Mouse (Mus musculus): ENCODE data around the gene Usp28. TPM values are rescaled to one million over a fixed set of nuclear protein-coding genes. Genes with fewer than 3 reads are reported as not detected.

The Usp28 gene
- polyA plus RNA-seq (2012; rRNA removed), result 2.9 and 7.7 TPM in 2 replicates

DNA sequence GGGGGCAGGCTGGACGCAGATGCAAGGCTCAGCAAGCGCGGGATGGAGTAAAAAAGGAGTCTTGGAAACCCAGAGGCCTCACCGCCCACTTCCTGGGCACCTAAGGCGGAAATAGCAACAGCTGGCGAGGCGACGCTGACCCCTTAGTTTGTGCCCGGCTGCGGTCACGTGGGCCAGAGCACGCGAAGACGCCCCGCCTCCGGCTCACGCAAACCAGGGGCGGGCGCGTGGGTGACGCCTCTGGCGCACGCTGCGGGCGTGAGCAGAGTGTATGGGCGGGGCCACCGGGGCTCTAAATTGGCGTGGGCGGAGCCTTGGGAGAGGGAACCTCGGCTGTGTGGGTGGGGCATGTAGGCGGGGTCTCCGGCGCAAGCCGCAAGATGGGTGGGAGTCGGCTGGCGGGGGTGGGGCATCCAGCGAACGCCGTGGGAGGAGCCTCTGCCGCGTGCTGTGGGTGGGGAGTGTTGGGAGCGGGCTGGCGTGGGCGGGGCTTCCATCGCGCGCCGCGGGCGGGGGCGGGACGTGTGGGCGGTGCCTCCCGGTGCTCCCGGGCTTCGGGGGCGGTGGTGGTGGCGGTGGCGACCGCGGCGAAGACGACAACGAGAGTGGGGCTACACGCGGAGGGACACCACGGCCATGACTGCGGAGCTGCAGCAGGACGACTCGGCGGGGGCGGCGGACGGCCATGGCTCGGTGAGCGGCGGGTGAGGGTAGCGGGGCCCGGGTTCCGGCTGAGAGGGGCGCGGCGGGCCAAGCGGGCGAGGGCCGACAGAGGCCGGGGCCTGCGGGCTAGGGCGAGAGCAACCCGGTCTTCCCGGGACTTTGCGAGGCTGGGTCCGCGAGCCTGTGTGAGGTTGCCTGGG lies at the start of gene Usp28:
TSS of gene Usp28 (plus strand) at position 531 of the 863 bp plus-strand sequence.
- Histone ChIP-seq H3K36me3 (ENCODE audit: control insufficient read depth, insufficient read depth, low read length) (no peaks in the 10 kb centered on the region), H3K4me1 (ENCODE audit: control insufficient read depth, insufficient read depth, insufficient read length, low read length) (peaks cover 20% of the 10 kb centered on the region; the same call in 1 of the 2 replicates), H3K4me3 (ENCODE audit: low read depth, low read length) (peak within 1 kb of the TSS; percentile 87), H3K27ac (ENCODE audit: insufficient read depth, low read depth, low read length) (peak within 1 kb of the TSS; percentile 84), H3K27me3 (ENCODE audit: control insufficient read depth, insufficient read depth, low read length) (no peaks in the 10 kb centered on the region)
- under 1% methylated on average over 91 of the region's 94 CpGs for WGBS
- TF ChIP-seq CTCF (IDR thresholded peaks at IDR 0.05; ENCODE audit: extremely low read depth, insufficient read length, insufficient replicate concordance, low read depth, low read length) (no peak), POLR2A (IDR thresholded peaks at IDR 0.05; ENCODE audit: low read depth, low read length) (peak; percentile 60)

DNA sequence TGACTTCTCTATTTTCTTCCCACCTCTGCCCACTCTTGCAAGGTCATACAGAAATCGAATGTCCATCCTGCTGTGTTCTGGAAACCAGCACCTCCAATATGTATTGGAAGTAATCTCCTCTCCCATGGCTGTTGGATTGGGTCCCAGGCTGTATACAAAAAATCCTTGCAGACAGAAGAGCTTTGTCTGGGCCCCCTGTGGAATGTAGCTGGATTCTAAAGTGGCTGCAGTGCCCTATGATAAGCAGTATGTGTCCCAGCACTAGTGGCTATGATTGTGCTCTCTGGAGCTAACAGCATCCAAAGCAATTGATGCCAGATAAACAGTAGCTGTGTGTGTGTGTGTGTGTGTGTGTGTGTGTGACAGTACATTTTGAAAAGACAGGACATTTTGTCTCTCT lies 42.8 kb upstream of the Usp28 start:
- H3K36me3 ChIP-seq (ENCODE audit: control insufficient read depth, insufficient read depth, low read length), result no peaks in the 10 kb centered on the region
- H3K4me1 ChIP-seq (ENCODE audit: control insufficient read depth, insufficient read depth, insufficient read length, low read length), result no peaks in the 10 kb centered on the region
- WGBS, result 55% methylated on average over 1 of the region's 1 CpGs
- no peaks in the 10 kb centered on the region for H3K27me3 ChIP-seq (ENCODE audit: control insufficient read depth, insufficient read depth, low read length)
- H3K4me3 ChIP-seq (ENCODE audit: low read depth, low read length), result no peak overlapping the region
- TF ChIP-seq POLR2A (IDR thresholded peaks at IDR 0.05; ENCODE audit: low read depth, low read length), result no peak
- TF ChIP-seq CTCF (IDR thresholded peaks at IDR 0.05; ENCODE audit: extremely low read depth, insufficient read length, insufficient replicate concordance, low read depth, low read length), result no peak
- no peak overlapping the region for H3K27ac ChIP-seq (ENCODE audit: insufficient read depth, low read depth, low read length)

DNA sequence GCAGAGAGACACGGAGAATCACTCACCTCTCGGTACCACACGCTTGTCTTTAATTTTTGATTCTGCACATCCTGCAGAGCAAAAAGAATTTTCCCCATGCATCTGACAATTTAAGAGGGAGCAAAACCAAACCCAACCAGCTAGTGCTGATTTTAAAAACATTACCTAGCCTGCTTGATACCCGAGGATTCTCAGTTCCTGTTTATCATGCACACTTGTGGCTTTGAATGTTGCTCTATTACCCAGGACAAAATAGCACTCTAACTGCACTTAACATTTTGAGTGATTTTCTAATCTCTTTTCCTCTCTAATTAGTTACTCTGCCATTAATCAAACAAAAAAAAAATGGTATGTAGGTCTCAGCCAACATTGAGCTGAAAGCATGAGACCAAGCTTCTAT lies 37.6 kb upstream of the Usp28 start:
- H3K27me3 ChIP-seq (ENCODE audit: control insufficient read depth, insufficient read depth, low read length), result no peaks in the 10 kb centered on the region
- TF ChIP-seq POLR2A (IDR thresholded peaks at IDR 0.05; ENCODE audit: low read depth, low read length) (no peak), CTCF (IDR thresholded peaks at IDR 0.05; ENCODE audit: extremely low read depth, insufficient read length, insufficient replicate concordance, low read depth, low read length) (no peak)
- no peaks in the 10 kb centered on the region for H3K36me3 ChIP-seq (ENCODE audit: control insufficient read depth, insufficient read depth, low read length)
- no peak overlapping the region for H3K27ac ChIP-seq (ENCODE audit: insufficient read depth, low read depth, low read length)
- no peak overlapping the region for H3K4me3 ChIP-seq (ENCODE audit: low read depth, low read length)
- 79% methylated on average over 4 of the region's 4 CpGs for WGBS
- H3K4me1 ChIP-seq (ENCODE audit: control insufficient read depth, insufficient read depth, insufficient read length, low read length), result no peaks in the 10 kb centered on the region

DNA sequence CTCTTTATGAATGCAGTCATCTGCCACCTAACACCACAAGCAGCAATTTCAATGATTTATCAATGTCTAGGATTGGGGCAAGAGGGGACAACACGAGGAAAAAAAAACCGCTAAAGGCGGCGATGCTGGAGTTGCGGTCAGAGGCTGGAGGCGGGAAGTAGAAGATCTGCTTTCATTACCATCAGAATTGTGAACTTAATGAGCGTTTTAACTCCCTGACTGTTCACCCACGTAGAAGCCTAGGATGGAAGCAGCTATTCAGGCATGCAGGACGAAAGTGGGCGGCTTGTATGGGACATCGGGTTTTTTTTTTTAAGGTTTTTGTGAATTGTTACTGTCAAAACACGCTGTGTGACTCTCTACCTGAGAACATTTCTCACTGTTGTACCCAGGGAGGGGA lies 23.9 kb upstream of the Usp28 start:
- 45% methylated on average over 12 of the region's 12 CpGs for WGBS
- H3K27ac ChIP-seq (ENCODE audit: insufficient read depth, low read depth, low read length), result no peak overlapping the region
- H3K36me3 ChIP-seq (ENCODE audit: control insufficient read depth, insufficient read depth, low read length), result no peaks in the 10 kb centered on the region
- TF ChIP-seq CTCF (IDR thresholded peaks at IDR 0.05; ENCODE audit: extremely low read depth, insufficient read length, insufficient replicate concordance, low read depth, low read length) (no peak), POLR2A (IDR thresholded peaks at IDR 0.05; ENCODE audit: low read depth, low read length) (no peak)
- H3K4me3 ChIP-seq (ENCODE audit: low read depth, low read length), result no peak overlapping the region
- H3K4me1 ChIP-seq (ENCODE audit: control insufficient read depth, insufficient read depth, insufficient read length, low read length), result no peaks in the 10 kb centered on the region
- no peaks in the 10 kb centered on the region; the same call in 1 of the 2 replicates for H3K27me3 ChIP-seq (ENCODE audit: control insufficient read depth, insufficient read depth, low read length)

DNA sequence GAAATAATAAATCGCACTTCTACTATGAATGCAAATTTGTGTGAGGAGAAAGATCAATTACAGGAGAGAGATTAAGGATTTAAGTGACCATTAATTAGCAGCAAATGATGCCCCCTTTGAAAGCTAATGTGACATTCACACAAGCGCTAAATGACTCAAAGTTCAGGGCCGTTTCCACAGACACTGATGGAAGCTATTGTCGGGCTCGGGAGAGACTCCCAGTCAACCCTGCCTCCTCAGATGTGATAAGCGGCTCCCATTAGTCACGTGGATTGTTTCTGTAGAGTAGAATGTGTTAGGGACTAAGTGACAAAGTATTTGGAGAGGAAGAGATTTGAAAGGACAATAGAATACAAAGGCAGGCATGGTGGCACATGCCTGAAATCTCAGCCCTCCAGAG lies 23.0 kb upstream of the Usp28 start:
- 20% methylated on average over 7 of the region's 7 CpGs for WGBS
- H3K4me3 ChIP-seq (ENCODE audit: low read depth, low read length), result no peak overlapping the region
- H3K4me1 ChIP-seq (ENCODE audit: control insufficient read depth, insufficient read depth, insufficient read length, low read length), result no peaks in the 10 kb centered on the region

DNA sequence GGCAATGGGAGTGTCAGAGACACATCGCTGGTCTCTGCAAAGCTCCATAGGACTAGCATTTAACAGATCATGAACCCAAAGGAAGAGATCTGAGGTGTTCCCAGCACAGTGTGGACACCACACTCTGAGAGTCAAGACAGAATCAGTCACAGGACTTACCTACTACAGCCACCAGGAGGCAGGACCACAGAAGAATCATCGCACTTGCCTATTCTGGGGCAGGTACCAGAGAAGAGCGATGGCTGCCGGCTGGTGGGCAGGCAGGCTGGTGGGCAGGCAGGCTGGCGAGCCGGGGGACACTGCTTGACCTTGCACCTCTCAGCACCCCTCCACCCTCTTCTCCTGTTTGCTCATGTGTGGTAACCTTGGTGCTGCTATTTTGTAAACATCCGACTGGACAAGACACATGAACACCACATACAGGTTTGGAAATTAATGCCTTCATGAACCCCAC lies 20.6 kb upstream of the Usp28 start, which contains the start of gene Htr3b:
TSS of gene Htr3b (minus strand) at position 404 of the 454 bp plus-strand sequence.
- H3K4me3 ChIP-seq (ENCODE audit: low read depth, low read length), result no peak within 1 kb of the TSS
- no peak within 1 kb of the TSS for H3K27ac ChIP-seq (ENCODE audit: insufficient read depth, low read depth, low read length)
- H3K36me3 ChIP-seq (ENCODE audit: control insufficient read depth, insufficient read depth, low read length), result no peaks in the 10 kb centered on the region
- no peaks in the 10 kb centered on the region; the same call in 1 of the 2 replicates for H3K27me3 ChIP-seq (ENCODE audit: control insufficient read depth, insufficient read depth, low read length)
- 52% methylated on average over 7 of the region's 7 CpGs for WGBS
- TF ChIP-seq CTCF (IDR thresholded peaks at IDR 0.05; ENCODE audit: extremely low read depth, insufficient read length, insufficient replicate concordance, low read depth, low read length), result no peak
- H3K4me1 ChIP-seq (ENCODE audit: control insufficient read depth, insufficient read depth, insufficient read length, low read length), result no peaks in the 10 kb centered on the region

More for the DNA sequence above, 23.0 kb upstream of the Usp28 start:
- no peak overlapping the region for H3K27ac ChIP-seq (ENCODE audit: insufficient read depth, low read depth, low read length)
- H3K36me3 ChIP-seq (ENCODE audit: control insufficient read depth, insufficient read depth, low read length), result no peaks in the 10 kb centered on the region
- no peak for TF ChIP-seq CTCF (IDR thresholded peaks at IDR 0.05; ENCODE audit: extremely low read depth, insufficient read length, insufficient replicate concordance, low read depth, low read length)
- TF ChIP-seq POLR2A (IDR thresholded peaks at IDR 0.05; ENCODE audit: low read depth, low read length), result no peak
- no peaks in the 10 kb centered on the region; the same call in 1 of the 2 replicates for H3K27me3 ChIP-seq (ENCODE audit: control insufficient read depth, insufficient read depth, low read length)

DNA sequence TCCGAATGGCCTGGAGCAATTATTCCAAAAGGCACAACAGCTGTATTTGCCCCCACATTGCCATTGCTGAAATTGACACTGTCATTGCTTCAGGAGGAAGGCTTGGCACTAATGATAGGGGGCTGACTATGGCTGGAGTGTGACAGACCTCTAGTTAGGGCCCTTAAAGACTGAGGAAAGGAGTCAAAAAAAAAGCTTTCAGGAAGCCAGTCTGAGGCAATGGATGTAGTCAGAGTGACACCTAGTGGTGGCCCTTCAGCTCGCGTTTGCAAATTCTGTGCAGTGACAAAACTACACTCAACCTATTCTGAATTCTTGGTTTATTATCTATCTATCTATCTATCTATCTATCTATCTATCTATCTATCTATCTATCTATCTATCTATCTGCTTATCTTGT lies 12.7 kb upstream of the Usp28 start:
- H3K27ac ChIP-seq (ENCODE audit: insufficient read depth, low read depth, low read length), result no peak overlapping the region
- no peaks in the 10 kb centered on the region for H3K27me3 ChIP-seq (ENCODE audit: control insufficient read depth, insufficient read depth, low read length)
- TF ChIP-seq CTCF (IDR thresholded peaks at IDR 0.05; ENCODE audit: extremely low read depth, insufficient read length, insufficient replicate concordance, low read depth, low read length), result peak; percentile 39; the same call in 1 of the 2 replicates
- no peak for TF ChIP-seq POLR2A (IDR thresholded peaks at IDR 0.05; ENCODE audit: low read depth, low read length)
- no peaks in the 10 kb centered on the region for H3K4me1 ChIP-seq (ENCODE audit: control insufficient read depth, insufficient read depth, insufficient read length, low read length)
- 40% methylated on average over 3 of the region's 3 CpGs for WGBS
- no peak overlapping the region for H3K4me3 ChIP-seq (ENCODE audit: low read depth, low read length)
- H3K36me3 ChIP-seq (ENCODE audit: control insufficient read depth, insufficient read depth, low read length), result no peaks in the 10 kb centered on the region
